Mouse (Mus musculus): ENCODE measurements around the gene Calhm5. TPM values are rescaled to one million over a fixed set of nuclear protein-coding genes. Genes with fewer than 3 reads are reported as not detected.

Gene Calhm5
- polyA plus RNA-seq, 1 experiment: 0.49 TPM

DNA sequence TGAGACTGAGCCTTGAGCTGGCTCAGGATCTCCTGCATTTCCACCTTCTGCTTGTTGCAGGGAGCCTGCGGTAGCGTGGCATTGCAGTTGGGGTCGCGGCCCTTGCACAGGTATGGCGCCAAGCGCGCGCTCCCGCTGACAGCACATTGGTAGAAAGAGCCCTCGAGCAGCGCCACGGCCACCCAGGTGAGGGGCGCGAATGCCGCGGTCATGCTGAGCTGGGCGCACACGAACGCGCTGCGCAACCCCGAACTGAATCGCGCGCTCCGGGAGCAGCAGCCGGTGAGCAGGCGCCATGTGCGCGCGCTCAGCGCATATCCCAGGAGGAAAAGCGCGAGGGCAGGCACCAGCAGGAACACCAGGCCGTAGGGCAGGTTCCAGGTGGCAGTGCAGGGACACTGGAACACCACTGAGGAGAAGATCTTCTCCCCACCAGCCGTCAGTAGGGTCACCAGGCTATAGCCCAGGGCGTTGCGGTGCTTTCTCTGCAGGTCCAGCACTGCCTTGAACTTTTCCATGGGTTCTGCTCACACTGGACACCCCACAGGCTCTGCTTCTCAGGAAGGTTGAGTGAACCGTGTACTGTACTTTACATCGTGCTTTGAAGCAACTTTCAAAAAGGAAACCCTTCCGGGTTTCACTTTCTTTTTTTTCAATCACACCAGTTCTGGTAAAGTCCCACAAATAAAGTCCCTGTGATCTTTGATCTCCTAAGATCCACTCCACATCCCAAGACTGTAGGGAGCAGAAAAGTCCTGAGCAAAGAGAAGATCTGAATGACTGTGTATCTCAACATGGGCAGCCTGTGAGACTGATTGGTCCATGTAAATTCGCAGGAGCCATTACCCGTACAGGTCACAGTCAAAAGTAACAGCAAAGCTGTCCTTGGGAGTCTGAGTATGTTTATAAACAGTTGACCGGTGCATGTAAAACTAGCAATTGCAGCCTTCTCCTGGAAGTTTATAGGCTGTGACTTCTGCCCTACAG, 31.4 kb upstream of the Calhm5 start, which contains the start of gene Calhm6:
Gene Calhm6 (minus strand): TSS at position 593 of the 987 bp plus-strand sequence.
- 13% methylated on average over 44 of the region's 44 CpGs for WGBS
- H3K27ac ChIP-seq (ENCODE audit: insufficient read depth, low read length): no peak within 1 kb of the TSS
- H3K4me3 ChIP-seq (replicated peaks; ENCODE audit: insufficient read depth, low read depth, low read length): peak within 1 kb of the TSS; percentile 5
- H3K4me1 ChIP-seq (ENCODE audit: control insufficient read depth, insufficient read depth, low read length): no peaks in the 10 kb centered on the region
- TF ChIP-seq CTCF (IDR thresholded peaks at IDR 0.05; ENCODE audit: borderline replicate concordance, insufficient read depth, low read depth, low read length): no peak
- no peak for TF ChIP-seq POLR2A (IDR thresholded peaks at IDR 0.05; ENCODE audit: borderline replicate concordance, insufficient read depth, low read length)
- peak in 1 of 2 experiments; percentile 8 for DNase-seq
- no peaks in the 10 kb centered on the region for H3K27me3 ChIP-seq (ENCODE audit: control insufficient read depth, insufficient read depth, low read length)

DNA sequence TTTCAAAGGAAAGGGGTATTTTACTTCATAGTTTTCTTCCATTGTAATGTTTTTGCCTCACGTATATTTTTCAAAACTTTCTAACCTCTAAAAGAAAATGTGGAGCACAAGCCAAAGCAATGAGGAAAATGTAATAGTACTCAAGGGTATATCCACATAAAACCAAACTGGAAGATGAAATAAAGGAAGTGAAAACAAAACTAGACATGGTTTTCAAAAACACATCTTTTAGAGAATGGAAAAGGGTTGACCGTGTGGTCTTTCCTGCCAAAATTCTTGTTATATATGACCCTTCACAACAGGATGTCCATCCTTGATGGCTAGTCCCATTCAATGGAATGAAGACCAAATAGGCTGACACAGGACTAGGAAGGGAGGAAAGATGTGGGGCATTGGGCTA, 22.1 kb upstream of the Calhm5 start:
- Histone ChIP-seq H3K4me3 (replicated peaks; ENCODE audit: insufficient read depth, low read depth, low read length) (no peak overlapping the region), H3K27ac (ENCODE audit: insufficient read depth, low read length) (no peak overlapping the region), H3K27me3 (ENCODE audit: control insufficient read depth, insufficient read depth, low read length) (no peaks in the 10 kb centered on the region), H3K4me1 (ENCODE audit: control insufficient read depth, insufficient read depth, low read length) (no peaks in the 10 kb centered on the region)
- WGBS: 85% methylated on average over 2 of the region's 2 CpGs
- no peak for DNase-seq
- no peak for TF ChIP-seq POLR2A (IDR thresholded peaks at IDR 0.05; ENCODE audit: borderline replicate concordance, insufficient read depth, low read length)
- TF ChIP-seq CTCF (IDR thresholded peaks at IDR 0.05; ENCODE audit: borderline replicate concordance, insufficient read depth, low read depth, low read length): no peak

DNA sequence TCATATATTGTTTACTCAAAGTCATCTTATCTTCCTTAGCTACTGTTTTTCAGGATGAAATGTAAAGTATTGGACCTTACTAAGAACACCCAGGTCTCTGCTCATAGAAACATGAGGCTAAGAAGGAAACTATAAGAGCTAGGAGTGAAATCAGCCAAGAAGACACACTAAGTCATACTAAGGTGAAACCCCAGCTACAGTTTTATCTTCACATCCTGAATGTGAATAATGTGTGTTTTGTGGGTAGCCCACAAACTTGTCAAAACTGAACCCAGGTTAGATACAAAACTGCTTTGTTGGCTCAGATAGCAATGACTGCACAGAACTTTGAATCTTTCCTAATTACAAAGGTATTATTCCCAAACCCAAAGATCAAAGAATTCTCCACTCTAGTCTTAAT, 21.5 kb upstream of the Calhm5 start:
- Histone ChIP-seq H3K27me3 (ENCODE audit: control insufficient read depth, insufficient read depth, low read length) (no peaks in the 10 kb centered on the region), H3K4me3 (replicated peaks; ENCODE audit: insufficient read depth, low read depth, low read length) (no peak overlapping the region), H3K27ac (ENCODE audit: insufficient read depth, low read length) (no peak overlapping the region), H3K4me1 (ENCODE audit: control insufficient read depth, insufficient read depth, low read length) (no peaks in the 10 kb centered on the region)
- no peak for DNase-seq
- no peak for TF ChIP-seq CTCF (IDR thresholded peaks at IDR 0.05; ENCODE audit: borderline replicate concordance, insufficient read depth, low read depth, low read length)
- TF ChIP-seq POLR2A (IDR thresholded peaks at IDR 0.05; ENCODE audit: borderline replicate concordance, insufficient read depth, low read length): no peak

DNA sequence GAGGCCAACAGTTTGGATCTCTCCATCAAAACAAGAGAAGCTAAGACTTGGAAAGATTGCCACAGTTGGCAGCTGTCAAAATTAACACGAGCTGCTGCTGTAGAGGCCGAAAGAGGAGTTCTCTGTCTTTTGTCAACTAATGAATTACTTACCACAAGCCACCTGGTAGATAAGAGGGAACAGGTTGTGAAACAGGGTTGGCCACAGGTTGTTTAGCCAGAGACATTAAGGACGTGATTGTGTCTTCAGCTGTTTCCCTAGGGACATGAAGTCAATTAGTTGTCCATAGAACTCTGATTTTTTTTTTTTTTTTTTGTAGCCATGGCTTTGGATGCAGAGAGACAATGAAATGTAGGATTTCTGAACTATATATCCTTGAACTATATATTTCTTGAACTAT, 20.8 kb upstream of the Calhm5 start:
- TF ChIP-seq CTCF (IDR thresholded peaks at IDR 0.05; ENCODE audit: borderline replicate concordance, insufficient read depth, low read depth, low read length) (no peak), POLR2A (IDR thresholded peaks at IDR 0.05; ENCODE audit: borderline replicate concordance, insufficient read depth, low read length) (no peak)
- Histone ChIP-seq H3K27me3 (ENCODE audit: control insufficient read depth, insufficient read depth, low read length) (no peaks in the 10 kb centered on the region), H3K4me3 (replicated peaks; ENCODE audit: insufficient read depth, low read depth, low read length) (no peak overlapping the region), H3K4me1 (ENCODE audit: control insufficient read depth, insufficient read depth, low read length) (no peaks in the 10 kb centered on the region), H3K27ac (ENCODE audit: insufficient read depth, low read length) (no peak overlapping the region)
- no peak for DNase-seq
- WGBS: 63% methylated on average over 3 of the region's 3 CpGs

DNA sequence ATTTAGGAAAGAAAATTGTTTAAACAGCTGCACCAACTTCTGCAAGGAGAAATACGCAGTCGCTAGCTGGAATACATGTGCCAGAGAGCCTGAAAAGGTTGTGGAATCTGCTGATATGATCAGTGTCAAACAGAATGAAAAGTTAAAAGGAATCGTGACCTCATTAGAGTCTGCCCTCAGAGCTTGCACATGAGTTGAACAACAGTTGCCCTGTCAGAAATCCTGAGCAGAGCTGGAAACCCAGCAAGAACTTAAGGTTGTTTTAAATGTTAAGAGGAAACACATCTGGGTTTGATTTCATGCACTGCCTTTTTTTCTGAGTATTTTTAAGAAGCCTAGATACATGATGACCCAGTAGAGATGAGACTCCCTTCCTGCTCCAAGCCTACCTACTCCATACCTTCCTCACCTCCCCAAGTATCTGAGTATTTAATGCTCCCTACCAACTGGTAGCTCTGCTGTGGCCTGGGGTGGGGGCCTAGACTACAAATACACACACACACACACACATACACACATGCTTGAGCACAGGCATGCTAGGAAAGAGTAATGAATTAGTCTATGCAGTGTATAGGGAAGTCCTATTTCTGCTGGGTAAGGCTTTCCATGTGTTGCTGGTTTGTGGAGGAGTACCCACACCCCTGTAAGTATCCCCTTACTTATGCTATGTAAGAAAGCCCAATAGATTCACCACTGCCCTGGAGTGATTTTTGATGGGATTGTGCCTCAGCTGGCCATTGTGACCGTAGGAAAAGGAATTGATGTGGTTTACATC, 15.8 kb upstream of the Calhm5 start:
- H3K27ac ChIP-seq (ENCODE audit: insufficient read depth, low read length): no peak overlapping the region
- H3K4me1 ChIP-seq (ENCODE audit: control insufficient read depth, insufficient read depth, low read length): no peaks in the 10 kb centered on the region
- DNase-seq: no peak
- 80% methylated on average over 4 of the region's 4 CpGs for WGBS
- H3K4me3 ChIP-seq (replicated peaks; ENCODE audit: insufficient read depth, low read depth, low read length): no peak overlapping the region
- no peaks in the 10 kb centered on the region for H3K27me3 ChIP-seq (ENCODE audit: control insufficient read depth, insufficient read depth, low read length)
- TF ChIP-seq CTCF (IDR thresholded peaks at IDR 0.05; ENCODE audit: borderline replicate concordance, insufficient read depth, low read depth, low read length) (no peak), POLR2A (IDR thresholded peaks at IDR 0.05; ENCODE audit: borderline replicate concordance, insufficient read depth, low read length) (no peak)

DNA sequence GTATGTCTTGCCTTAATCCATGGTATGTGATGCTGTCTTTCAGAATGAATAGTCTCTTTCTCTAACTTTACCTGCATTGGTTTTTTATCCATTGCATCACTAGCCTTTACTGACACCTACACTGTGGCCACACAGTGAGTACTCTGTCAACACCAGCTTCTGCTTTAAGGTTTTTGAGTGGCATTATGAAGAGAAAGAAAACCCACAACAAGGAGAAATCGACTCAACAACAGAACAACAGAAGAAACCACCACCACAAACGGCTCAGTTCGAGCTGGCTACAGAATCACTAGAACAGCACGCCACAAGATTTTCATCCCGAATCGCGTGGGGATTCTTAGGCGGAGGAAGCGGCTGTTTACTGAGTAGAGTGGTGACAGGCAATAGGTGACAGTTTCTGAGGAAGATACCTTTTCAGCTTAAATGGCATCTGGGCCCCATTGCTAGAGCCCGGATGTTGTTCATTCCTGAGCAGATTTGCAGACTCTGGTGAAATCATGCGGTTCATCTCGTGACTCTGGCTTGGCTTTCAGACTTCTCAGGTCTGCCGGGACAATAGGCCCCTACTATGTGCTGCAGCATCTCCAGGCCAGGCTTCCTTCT, 14.6 kb upstream of the Calhm5 start:
- H3K4me1 ChIP-seq (ENCODE audit: control insufficient read depth, insufficient read depth, low read length): no peaks in the 10 kb centered on the region
- TF ChIP-seq CTCF (IDR thresholded peaks at IDR 0.05; ENCODE audit: borderline replicate concordance, insufficient read depth, low read depth, low read length) (no peak), POLR2A (IDR thresholded peaks at IDR 0.05; ENCODE audit: borderline replicate concordance, insufficient read depth, low read length) (no peak)
- H3K4me3 ChIP-seq (replicated peaks; ENCODE audit: insufficient read depth, low read depth, low read length): no peak overlapping the region
- DNase-seq: no peak
- 87% methylated on average over 13 of the region's 13 CpGs for WGBS
- H3K27me3 ChIP-seq (ENCODE audit: control insufficient read depth, insufficient read depth, low read length): no peaks in the 10 kb centered on the region
- no peak overlapping the region for H3K27ac ChIP-seq (ENCODE audit: insufficient read depth, low read length)

DNA sequence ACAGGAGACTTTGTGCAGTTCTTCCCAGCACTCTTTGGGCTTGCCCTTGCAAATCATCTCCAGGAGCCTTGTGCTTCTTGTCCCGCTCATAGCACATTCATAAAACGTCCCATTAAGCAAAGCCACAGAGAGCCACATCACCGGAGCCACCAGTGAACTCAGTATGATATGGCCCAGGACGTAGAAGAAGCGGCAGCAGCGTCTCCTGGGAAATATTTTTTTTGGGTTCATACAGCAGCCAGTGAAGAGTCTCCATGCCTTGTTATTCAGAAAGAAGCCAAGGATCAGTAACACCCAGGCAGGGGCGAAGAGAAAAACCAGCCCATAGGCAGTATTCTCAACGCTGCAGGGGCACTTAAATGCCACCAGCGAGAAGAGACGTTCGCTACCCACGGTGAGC, 355 bp downstream of the Calhm5 start:
- Histone ChIP-seq H3K4me1 (ENCODE audit: control insufficient read depth, insufficient read depth, low read length) (no peaks in the 10 kb centered on the region), H3K27ac (ENCODE audit: insufficient read depth, low read length) (no peak overlapping the region), H3K27me3 (ENCODE audit: control insufficient read depth, insufficient read depth, low read length) (no peaks in the 10 kb centered on the region), H3K4me3 (replicated peaks; ENCODE audit: insufficient read depth, low read depth, low read length) (peak overlapping the region; percentile 58)
- WGBS: 44% methylated on average over 12 of the region's 12 CpGs
- TF ChIP-seq CTCF (IDR thresholded peaks at IDR 0.05; ENCODE audit: borderline replicate concordance, insufficient read depth, low read depth, low read length) (no peak), POLR2A (IDR thresholded peaks at IDR 0.05; ENCODE audit: borderline replicate concordance, insufficient read depth, low read length) (no peak)
- peak in 1 of 2 experiments; percentile 6 for DNase-seq
